Mouse (Mus musculus): ENCODE data around the gene Pafah1b1. TPM values are rescaled to one million over a fixed set of nuclear protein-coding genes. Genes with fewer than 3 reads are reported as not detected.

Gene Pafah1b1
- polyA plus RNA-seq (2012; ENCODE audit: insufficient read depth, insufficient read length, missing spikeins) = 53.3 and 55.7 TPM in 2 replicates

- peak within 1 kb of the TSS; percentile 98 for H3K27ac ChIP-seq (replicated peaks; ENCODE audit: low read depth, low read length)
- H3K4me1 ChIP-seq (ENCODE audit: control insufficient read depth, insufficient read depth, insufficient read length, low read length) = peaks cover 10% of the 10 kb centered on the region
- H3K4me3 ChIP-seq (ENCODE audit: insufficient read depth, low read depth, low read length) = peak within 1 kb of the TSS; percentile 88
Observed at GRCm38 (mm10) chr11:74724235-74724791, at the start of gene Pafah1b1. TSS of gene Pafah1b1 (minus strand) at chr11:74724670.

GRCm38 (mm10) chr11:74772386-74772785 lies 47.9 kb upstream of the Pafah1b1 start:
- no peak overlapping the region for H3K4me3 ChIP-seq (ENCODE audit: insufficient read depth, low read depth, low read length)
- H3K4me1 ChIP-seq (ENCODE audit: control insufficient read depth, insufficient read depth, insufficient read length, low read length) = peaks cover 3% of the 10 kb centered on the region
- H3K27ac ChIP-seq (replicated peaks; ENCODE audit: low read depth, low read length) = no peak overlapping the region

GRCm38 (mm10) chr11:74771650-74772049 lies 47.2 kb upstream of the Pafah1b1 start:
- Histone ChIP-seq H3K4me3 (ENCODE audit: insufficient read depth, low read depth, low read length) (peak overlapping the region; percentile 92; the same call in 1 of the 2 replicates), H3K4me1 (ENCODE audit: control insufficient read depth, insufficient read depth, insufficient read length, low read length) (peaks cover 3% of the 10 kb centered on the region), H3K27ac (replicated peaks; ENCODE audit: low read depth, low read length) (no peak overlapping the region)

GRCm38 (mm10) chr11:74771234-74771633 lies 46.8 kb upstream of the Pafah1b1 start:
- peak overlapping the region; percentile 76 for H3K27ac ChIP-seq (replicated peaks; ENCODE audit: low read depth, low read length)
- H3K4me3 ChIP-seq (ENCODE audit: insufficient read depth, low read depth, low read length) = peak overlapping the region; percentile 92
- H3K4me1 ChIP-seq (ENCODE audit: control insufficient read depth, insufficient read depth, insufficient read length, low read length) = peaks cover 3% of the 10 kb centered on the region

- Histone ChIP-seq H3K27ac (replicated peaks; ENCODE audit: low read depth, low read length) (peak within 1 kb of the TSS; percentile 76), H3K4me1 (ENCODE audit: control insufficient read depth, insufficient read depth, insufficient read length, low read length) (peaks cover 3% of the 10 kb centered on the region), H3K4me3 (ENCODE audit: insufficient read depth, low read depth, low read length) (peak within 1 kb of the TSS; percentile 92)
Observed at GRCm38 (mm10) chr11:74770595-74771207, 46.2 kb upstream of the Pafah1b1 start, which contains the start of gene Mettl16. TSS of gene Mettl16 (plus strand) at chr11:74770830.

GRCm38 (mm10) chr11:74770037-74770436 lies 45.6 kb upstream of the Pafah1b1 start:
- Histone ChIP-seq H3K27ac (replicated peaks; ENCODE audit: low read depth, low read length) (no peak overlapping the region), H3K4me1 (ENCODE audit: control insufficient read depth, insufficient read depth, insufficient read length, low read length) (peaks cover 3% of the 10 kb centered on the region), H3K4me3 (ENCODE audit: insufficient read depth, low read depth, low read length) (no peak overlapping the region; the same call in 1 of the 2 replicates)

GRCm38 (mm10) chr11:74768045-74768444 lies 43.6 kb upstream of the Pafah1b1 start:
- Histone ChIP-seq H3K4me1 (ENCODE audit: control insufficient read depth, insufficient read depth, insufficient read length, low read length) (peaks cover 3% of the 10 kb centered on the region), H3K4me3 (ENCODE audit: insufficient read depth, low read depth, low read length) (no peak overlapping the region), H3K27ac (replicated peaks; ENCODE audit: low read depth, low read length) (no peak overlapping the region)

GRCm38 (mm10) chr11:74767469-74767868 lies 43.0 kb upstream of the Pafah1b1 start:
- H3K4me3 ChIP-seq (ENCODE audit: insufficient read depth, low read depth, low read length) = no peak overlapping the region
- H3K4me1 ChIP-seq (ENCODE audit: control insufficient read depth, insufficient read depth, insufficient read length, low read length) = peaks cover 3% of the 10 kb centered on the region
- no peak overlapping the region for H3K27ac ChIP-seq (replicated peaks; ENCODE audit: low read depth, low read length)

GRCm38 (mm10) chr11:74763960-74764625 lies 39.6 kb upstream of the Pafah1b1 start:
- H3K4me1 ChIP-seq (ENCODE audit: control insufficient read depth, insufficient read depth, insufficient read length, low read length) = no peaks in the 10 kb centered on the region
- no peak overlapping the region for H3K27ac ChIP-seq (replicated peaks; ENCODE audit: low read depth, low read length)
- H3K4me3 ChIP-seq (ENCODE audit: insufficient read depth, low read depth, low read length) = no peak overlapping the region

- no peak overlapping the region for H3K27ac ChIP-seq (replicated peaks; ENCODE audit: low read depth, low read length)
- no peaks in the 10 kb centered on the region for H3K4me1 ChIP-seq (ENCODE audit: control insufficient read depth, insufficient read depth, insufficient read length, low read length)
- H3K4me3 ChIP-seq (ENCODE audit: insufficient read depth, low read depth, low read length) = no peak overlapping the region
Observed at GRCm38 (mm10) chr11:74761011-74761705, 36.7 kb upstream of the Pafah1b1 start.

- H3K4me1 ChIP-seq (ENCODE audit: control insufficient read depth, insufficient read depth, insufficient read length, low read length) = no peaks in the 10 kb centered on the region
- H3K4me3 ChIP-seq (ENCODE audit: insufficient read depth, low read depth, low read length) = no peak overlapping the region
- no peak overlapping the region for H3K27ac ChIP-seq (replicated peaks; ENCODE audit: low read depth, low read length)
Observed at GRCm38 (mm10) chr11:74756631-74757030, 32.2 kb upstream of the Pafah1b1 start.

GRCm38 (mm10) chr11:74751352-74752066 lies 27.0 kb upstream of the Pafah1b1 start:
- no peak overlapping the region for H3K4me3 ChIP-seq (ENCODE audit: insufficient read depth, low read depth, low read length)
- H3K4me1 ChIP-seq (ENCODE audit: control insufficient read depth, insufficient read depth, insufficient read length, low read length) = no peaks in the 10 kb centered on the region
- H3K27ac ChIP-seq (replicated peaks; ENCODE audit: low read depth, low read length) = no peak overlapping the region

- H3K4me1 ChIP-seq (ENCODE audit: control insufficient read depth, insufficient read depth, insufficient read length, low read length) = no peaks in the 10 kb centered on the region
- H3K27ac ChIP-seq (replicated peaks; ENCODE audit: low read depth, low read length) = no peak overlapping the region
- H3K4me3 ChIP-seq (ENCODE audit: insufficient read depth, low read depth, low read length) = no peak overlapping the region
Observed at GRCm38 (mm10) chr11:74750662-74751351, 26.3 kb upstream of the Pafah1b1 start.

- no peaks in the 10 kb centered on the region for H3K4me1 ChIP-seq (ENCODE audit: control insufficient read depth, insufficient read depth, insufficient read length, low read length)
- no peak overlapping the region for H3K27ac ChIP-seq (replicated peaks; ENCODE audit: low read depth, low read length)
- no peak overlapping the region for H3K4me3 ChIP-seq (ENCODE audit: insufficient read depth, low read depth, low read length)
Observed at GRCm38 (mm10) chr11:74749241-74749640, 24.8 kb upstream of the Pafah1b1 start.
